Mouse (Mus musculus) WW6 (cell line): Measurements from ENCODE around the gene Fitm1.

Experiments used
- DNase-seq: peaks from one replicate; pipeline ENCODE4 v3.0.0-alpha.2; 2013; ENCODE audit warnings: low read depth, low spot score

The Fitm1 gene

GRCm38 (mm10) chr14:55567496-55567895, 7.9 kb upstream of the Fitm1 start:
- DNase-seq = no peak

DNA sequence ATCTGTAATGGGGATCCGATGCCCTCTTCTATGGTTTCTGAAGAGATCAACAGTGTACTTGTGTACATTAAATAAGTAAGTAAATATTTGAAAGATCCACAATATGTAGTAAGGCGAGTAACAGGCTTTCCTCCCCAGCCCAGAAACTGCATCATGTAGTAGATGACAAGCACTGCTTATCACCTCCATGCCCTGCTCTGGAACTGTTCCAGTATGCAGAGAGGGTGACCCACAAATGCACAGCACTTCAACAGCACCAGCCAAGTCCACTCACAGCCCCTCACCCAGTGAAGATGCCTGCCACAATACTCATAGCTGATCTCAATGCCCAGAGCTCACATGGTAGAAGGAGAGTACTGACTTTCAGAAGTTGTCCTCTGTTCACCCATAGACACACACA, 4.8 kb upstream of the Fitm1 start:
- no peak for DNase-seq

DNA sequence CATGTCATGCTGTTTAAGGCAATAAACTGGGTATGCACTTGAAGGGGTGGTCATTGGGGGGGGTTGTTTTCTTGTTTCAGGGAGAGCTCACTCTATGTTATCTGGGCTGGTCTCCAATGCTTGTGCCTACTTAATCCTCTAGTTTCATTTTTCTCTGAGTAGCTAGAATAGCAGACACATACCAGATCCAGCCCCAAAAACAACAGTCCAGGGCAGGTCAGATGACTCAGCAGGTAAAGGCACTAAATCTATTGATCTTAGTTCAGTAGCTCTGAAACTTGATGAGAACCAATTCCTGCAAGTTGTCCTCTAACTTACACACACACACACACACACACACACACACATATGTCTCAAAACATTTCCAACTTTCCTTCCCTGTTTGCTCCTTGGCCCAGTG, 3.7 kb upstream of the Fitm1 start:
- no peak for DNase-seq

- no peak for DNase-seq
These were observed 294 bp downstream of the Fitm1 start for GRCm38 (mm10) chr14:55575711-55576110.

GRCm38 (mm10) chr14:55576376-55576775, 959 bp downstream of the Fitm1 start:
- no peak for DNase-seq

DNA sequence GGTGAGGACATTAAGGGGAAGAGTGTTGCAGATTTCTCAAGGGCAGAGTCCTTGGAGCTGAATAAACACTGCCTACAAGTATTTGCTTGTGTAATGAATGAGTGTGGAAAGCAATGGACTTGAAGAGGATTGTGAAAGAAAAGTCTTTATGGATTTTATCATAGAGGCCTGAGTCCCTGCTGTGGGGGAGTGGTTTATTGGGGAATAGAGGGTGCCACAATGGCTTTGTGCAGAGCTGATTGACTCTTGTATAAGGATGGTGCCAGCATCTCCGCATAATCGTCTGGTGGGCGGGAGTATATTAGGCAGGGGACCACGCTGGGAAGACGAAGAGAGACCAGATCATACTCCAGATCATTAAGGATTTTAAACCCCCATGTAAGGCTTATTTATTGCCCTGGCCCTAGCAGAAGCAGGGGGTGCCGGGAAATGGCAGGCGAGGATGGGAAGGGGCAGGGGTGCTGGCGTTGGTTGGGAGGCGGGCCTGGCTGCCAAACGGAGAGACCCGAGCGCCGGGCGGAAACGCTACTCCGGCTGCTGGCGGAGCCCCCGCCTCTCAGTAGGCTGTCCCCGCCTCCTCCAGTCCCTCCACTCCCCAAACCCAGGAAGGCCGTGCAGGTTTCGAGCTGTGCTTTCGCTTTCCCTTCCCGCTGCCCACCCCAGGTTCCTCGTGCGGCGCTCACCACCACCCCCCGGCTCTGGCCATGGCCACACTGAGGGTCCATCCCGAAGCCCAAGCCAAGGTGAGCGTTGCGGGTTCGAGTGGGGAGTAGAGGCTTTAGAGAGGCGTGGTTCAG, 2.7 kb downstream of the Fitm1 start, which contains the start of gene Psme1:
TSS of gene Psme1 (plus strand) at position 253 of the 797 bp plus-strand sequence.
- no peak for DNase-seq

DNA sequence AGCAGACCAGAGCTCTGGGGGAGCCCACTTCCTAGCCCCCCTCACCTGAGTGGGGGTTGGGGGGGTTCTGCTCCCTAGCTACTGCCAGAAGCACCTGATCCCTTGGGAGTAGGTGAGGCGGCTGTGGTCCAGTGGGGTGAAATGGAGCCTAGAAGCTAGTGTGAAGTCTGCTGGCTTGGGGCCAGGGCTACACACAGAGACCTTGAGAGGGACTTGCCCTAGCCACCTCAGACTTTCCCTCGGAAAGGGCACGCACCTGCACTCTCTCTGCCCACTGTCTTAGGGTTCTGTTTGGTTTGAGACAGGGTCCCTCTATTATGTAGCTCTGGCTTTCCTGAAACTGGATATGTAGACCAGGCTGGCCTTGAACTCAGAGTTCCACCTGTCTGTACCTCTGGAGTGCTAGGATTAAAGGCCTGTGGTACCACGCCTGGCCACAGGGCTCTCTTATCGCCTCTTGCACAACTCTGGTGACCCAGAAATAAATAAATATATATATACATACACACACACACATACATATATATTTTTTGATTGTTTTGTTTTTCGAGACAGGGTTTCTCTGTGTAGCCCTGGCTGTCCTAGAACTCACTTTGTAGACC, 3.4 kb downstream of the Fitm1 start:
- DNase-seq = no peak

- DNase-seq = no peak
These were observed 4.4 kb downstream of the Fitm1 start for GRCm38 (mm10) chr14:55579511-55580496.

DNA sequence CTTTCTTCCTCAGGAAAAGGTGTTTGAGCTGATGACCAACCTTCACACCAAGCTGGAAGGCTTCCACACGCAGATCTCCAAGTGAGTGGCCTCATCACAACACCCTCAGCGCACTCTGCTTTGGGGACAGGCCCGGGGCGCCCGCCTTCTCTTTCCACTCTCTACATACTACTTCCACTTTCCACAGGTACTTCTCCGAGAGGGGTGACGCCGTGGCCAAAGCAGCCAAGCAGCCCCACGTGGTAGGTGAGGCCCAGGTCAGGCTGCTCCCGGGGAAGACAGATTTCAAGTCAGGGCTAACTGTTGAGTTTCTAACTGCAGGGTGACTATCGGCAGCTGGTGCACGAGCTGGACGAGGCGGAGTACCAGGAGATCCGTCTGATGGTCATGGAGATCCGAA, 5.3 kb downstream of the Fitm1 start:
- no peak for DNase-seq

GRCm38 (mm10) chr14:55581981-55582681, 6.7 kb downstream of the Fitm1 start:
- DNase-seq = no peak

DNA sequence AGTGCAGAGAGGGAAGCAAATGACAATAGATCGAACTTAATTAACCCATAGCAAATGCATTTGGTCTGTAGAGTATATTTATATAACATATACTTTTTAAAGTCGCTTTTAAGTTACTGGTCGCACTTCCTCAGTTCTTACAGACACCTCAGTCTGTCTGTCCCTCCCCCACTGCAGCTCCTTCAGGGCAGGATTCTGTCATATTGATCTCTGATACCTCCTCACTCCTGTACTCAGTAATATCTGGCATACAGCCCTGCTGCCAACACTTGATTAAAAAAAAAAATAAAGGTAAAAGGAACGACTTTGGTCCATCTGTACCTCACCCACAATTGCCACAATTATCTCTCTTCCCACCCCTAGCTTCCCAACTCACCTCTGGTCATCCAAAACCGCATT, 8.9 kb downstream of the Fitm1 start:
- no peak for DNase-seq

DNA sequence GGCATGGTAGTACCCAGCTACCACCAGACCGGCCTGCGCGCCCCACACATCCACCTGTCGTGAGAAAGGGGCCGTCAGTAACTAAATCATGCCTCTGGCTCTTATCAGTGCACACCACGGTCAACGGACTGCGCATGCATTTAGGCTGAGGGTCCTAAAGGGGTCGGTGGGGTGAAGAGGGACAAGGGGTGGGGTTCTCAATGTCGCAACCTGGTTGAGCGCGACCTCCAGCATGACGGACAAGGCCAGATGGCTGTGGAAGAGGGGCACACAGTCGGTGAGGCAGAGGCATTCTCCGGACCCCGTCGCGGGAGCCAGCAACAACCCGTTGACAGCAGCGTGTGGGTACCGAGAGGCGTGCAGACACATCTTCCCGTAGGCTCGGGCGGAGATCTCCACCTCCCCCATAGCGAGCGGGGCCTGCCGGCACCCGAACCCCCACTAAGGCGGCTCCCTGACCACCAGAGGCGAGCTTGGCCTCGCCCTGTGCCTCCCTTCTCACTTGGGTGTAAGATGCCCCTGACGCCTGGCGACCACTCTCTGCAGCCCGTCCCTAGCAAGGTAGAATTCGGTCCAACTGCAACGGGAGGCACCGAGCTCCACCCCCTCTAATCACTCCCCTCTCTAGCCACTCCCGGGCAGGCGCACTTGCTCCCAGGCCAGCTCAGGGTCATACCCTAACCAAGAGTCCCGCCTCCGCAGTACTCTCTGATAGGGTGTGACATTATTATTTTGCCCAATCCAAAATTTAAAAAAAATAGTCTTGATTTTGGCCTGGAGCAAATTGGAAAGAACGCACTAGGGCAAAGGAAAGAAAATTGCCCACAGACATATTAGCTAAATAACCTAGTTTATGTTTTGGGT, 9.5 kb downstream of the Fitm1 start, which contains the start of gene Emc9:
TSS of gene Emc9 (minus strand) at position 601 of the 864 bp plus-strand sequence.
- DNase-seq = no peak

DNA sequence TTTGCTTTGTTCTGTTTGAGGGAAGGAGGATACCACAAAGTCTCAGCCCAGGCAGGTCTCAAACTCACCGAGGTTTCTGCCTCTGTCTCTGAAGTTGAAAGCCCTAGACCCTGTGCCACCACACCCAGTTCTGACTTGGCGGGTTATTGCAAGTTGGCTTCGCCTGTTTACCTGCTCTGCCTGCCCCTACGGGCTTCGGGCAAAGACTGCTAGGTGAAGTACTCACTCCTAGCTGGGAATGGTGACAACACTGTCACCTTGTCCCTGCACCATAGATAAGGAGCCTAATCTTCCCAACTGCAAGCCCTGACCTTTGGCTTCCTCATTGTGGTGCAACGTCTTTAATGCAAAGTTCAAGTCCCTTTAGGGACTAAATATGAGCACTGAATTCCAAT, 10.1 kb downstream of the Fitm1 start:
- DNase-seq = no peak

GRCm38 (mm10) chr14:55586149-55586548, 10.7 kb downstream of the Fitm1 start:
- no peak for DNase-seq

GRCm38 (mm10) chr14:55589271-55589670, 13.9 kb downstream of the Fitm1 start:
- no peak for DNase-seq

DNA sequence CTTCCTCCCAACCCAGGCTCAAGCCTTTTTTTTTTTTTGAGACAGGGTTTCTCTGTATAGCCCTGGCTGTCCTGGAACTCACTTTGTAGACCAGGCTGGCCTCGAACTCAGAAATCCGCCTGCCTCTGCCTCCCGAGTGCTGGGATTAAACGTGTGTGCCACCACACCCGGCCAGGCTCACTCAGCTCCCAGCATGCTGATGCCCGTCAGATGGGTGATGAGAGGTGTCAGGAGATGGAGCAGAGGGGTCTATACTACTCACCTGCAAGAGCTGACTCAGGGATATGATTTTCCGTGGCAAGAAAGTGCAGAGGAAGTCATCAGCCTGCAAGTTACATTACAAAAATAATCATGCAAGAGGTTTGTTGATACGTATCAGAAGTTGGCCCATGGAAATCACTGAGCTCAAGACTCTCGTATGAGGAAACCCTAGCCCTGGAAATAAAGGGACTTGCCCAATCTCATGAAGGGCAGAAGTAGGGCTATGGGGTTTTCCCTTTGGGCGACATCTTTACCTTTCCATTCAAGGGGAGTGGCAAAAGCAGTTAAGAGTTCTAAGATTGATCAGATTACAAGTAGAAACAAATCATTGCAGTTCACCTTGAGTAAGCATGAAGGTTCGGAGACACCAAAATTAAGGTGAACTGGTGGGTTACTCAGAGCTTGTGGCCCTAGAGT, 14.5 kb downstream of the Fitm1 start:
- DNase-seq = no peak

DNA sequence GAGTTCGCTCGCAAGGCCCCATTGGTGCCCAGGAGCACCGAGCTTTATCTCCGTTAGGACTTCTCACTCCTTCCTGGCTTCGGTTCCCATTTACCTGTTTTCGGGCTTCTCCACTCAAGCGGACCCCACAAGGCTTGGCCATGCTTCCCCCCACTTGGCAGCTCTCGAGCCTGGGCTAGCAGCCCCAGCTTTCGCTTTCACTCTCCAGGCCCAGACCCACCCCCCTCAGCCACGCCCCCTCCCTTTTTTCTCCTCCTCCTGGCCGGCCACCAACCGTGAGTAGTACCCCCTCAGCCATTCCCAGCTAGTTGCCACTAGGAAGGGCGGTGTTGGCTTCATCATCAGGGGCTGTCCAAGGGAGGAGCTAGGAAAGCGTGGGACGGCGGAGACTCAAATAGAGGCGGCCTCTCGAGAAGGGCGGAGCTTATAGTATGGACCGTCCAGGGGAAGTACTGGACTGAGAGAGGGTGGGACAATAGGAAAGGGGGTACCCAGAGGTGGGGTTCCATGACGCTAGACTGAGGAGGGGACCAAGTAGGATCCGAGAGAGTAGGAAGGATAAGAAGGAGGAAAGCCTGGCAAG, 15.4 kb downstream of the Fitm1 start, which contains the start of gene Psme2:
TSS of gene Psme2 (minus strand) at position 366 of the 583 bp plus-strand sequence.
- DNase-seq = peak; percentile 89

- peak; percentile 89 for DNase-seq
These were observed 16.0 kb downstream of the Fitm1 start, which contains the start of gene Rnf31 for GRCm38 (mm10) chr14:55591331-55591891. Gene Rnf31, plus strand, starts transcription at chr14:55591708.

DNA sequence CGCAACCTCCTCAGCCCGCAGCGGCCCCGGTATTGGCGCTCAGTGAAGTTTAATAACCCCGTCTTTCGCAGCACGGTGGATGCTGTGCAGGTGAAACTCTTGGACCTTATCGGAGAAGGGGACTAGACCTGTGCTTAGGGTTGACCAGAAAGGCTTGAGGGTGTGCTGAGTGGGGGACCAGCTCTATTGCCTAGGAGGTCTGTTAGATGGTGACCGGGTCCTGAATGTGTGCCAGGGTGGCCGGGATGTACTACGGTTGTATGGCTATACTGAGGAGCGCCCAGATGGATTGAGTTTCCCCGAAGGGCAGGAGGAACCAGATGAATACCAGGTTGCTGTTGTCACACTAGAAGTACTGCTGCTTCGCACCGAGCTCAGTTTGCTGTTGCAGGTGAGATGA, 16.8 kb downstream of the Fitm1 start:
- no peak for DNase-seq
